Mouse (Mus musculus) testis, adult 2 months (tissue): ENCODE results near the gene Rpn1. TPM values are rescaled to one million over a fixed set of nuclear protein-coding genes. Genes with fewer than 3 reads are reported as not detected.

Experiments used
- H3K27ac ChIP-seq: fragments of 200-500 bp; 2 replicates; pipeline ENCODE4 v1.5.1; 2012; ENCODE audit warnings: low read depth, low read length; ENCODE audit not compliant: control insufficient read depth, insufficient read depth
- H3K27me3 ChIP-seq: fragments of 200-500 bp; 2 replicates; pipeline ENCODE4 v1.6.1; 2012; ENCODE audit warnings: mild to moderate bottlenecking, low read length, moderate library complexity; ENCODE audit not compliant: control insufficient read depth, insufficient read depth
- H3K36me3 ChIP-seq: fragments of 200-500 bp; 2 replicates; pipeline ENCODE4 v1.6.1; 2012; ENCODE audit warnings: mild to moderate bottlenecking, low read length; ENCODE audit not compliant: control insufficient read depth, insufficient read depth
- H3K4me1 ChIP-seq: fragments of 200-500 bp; 2 replicates; pipeline ENCODE4 v1.6.1; 2012; ENCODE audit warnings: low read length; ENCODE audit not compliant: control insufficient read depth, insufficient read depth
- H3K4me3 ChIP-seq: fragments of 200-500 bp; 2 replicates; pipeline ENCODE4 v1.5.1; 2012; ENCODE audit warnings: low read depth, mild to moderate bottlenecking, low read length, moderate library complexity, mixed read lengths; ENCODE audit not compliant: control insufficient read depth
- CTCF ChIP-seq: fragments of 200-500 bp; IDR thresholded peaks from 2 replicates; pipeline ENCODE4 v1.5.1; 2012; ENCODE audit warnings: low read depth, mild to moderate bottlenecking, inconsistent platforms, low read length, moderate library complexity; ENCODE audit not compliant: control insufficient read depth, insufficient read depth, insufficient replicate concordance
- POLR2A ChIP-seq: fragments of 200-500 bp; IDR thresholded peaks from 2 replicates; pipeline ENCODE4 v1.6.1; 2012; ENCODE audit warnings: low read depth, mild to moderate bottlenecking, inconsistent platforms, low read length, moderate library complexity; ENCODE audit not compliant: control insufficient read depth
- polyA plus RNA-seq: library from polyadenylated mRNA; depleted of rRNA; stranded (reverse); fragments of >200 nt; gene quantifications from 2 replicates; pipeline ENCODE4 v1.2.3, GENCODE M21; 2012

The Rpn1 gene
- polyA plus RNA-seq, 1 experiment, result 230 TPM

GRCm38 (mm10) chr6:88055663-88056062, 28.6 kb upstream of the Rpn1 start:
- Histone ChIP-seq H3K4me3 (no peak overlapping the region), H3K27ac (no peak overlapping the region), H3K4me1 (no peaks in the 10 kb centered on the region), H3K27me3 (no peaks in the 10 kb centered on the region), H3K36me3 (no peaks in the 10 kb centered on the region)
- TF ChIP-seq CTCF (no peak), POLR2A (no peak)

GRCm38 (mm10) chr6:88056866-88057265, 27.4 kb upstream of the Rpn1 start:
- H3K4me3 ChIP-seq, result no peak overlapping the region
- TF ChIP-seq CTCF (no peak), POLR2A (no peak)
- no peaks in the 10 kb centered on the region for H3K27me3 ChIP-seq
- H3K27ac ChIP-seq, result no peak overlapping the region
- H3K36me3 ChIP-seq, result no peaks in the 10 kb centered on the region
- no peaks in the 10 kb centered on the region for H3K4me1 ChIP-seq

GRCm38 (mm10) chr6:88059903-88060302, 24.4 kb upstream of the Rpn1 start:
- no peaks in the 10 kb centered on the region for H3K36me3 ChIP-seq
- TF ChIP-seq POLR2A (no peak), CTCF (no peak)
- H3K27me3 ChIP-seq, result no peaks in the 10 kb centered on the region
- no peak overlapping the region for H3K27ac ChIP-seq
- H3K4me1 ChIP-seq, result no peaks in the 10 kb centered on the region
- no peak overlapping the region for H3K4me3 ChIP-seq

GRCm38 (mm10) chr6:88060602-88061001, 23.7 kb upstream of the Rpn1 start:
- no peaks in the 10 kb centered on the region for H3K4me1 ChIP-seq
- no peak overlapping the region for H3K4me3 ChIP-seq
- no peaks in the 10 kb centered on the region for H3K27me3 ChIP-seq
- TF ChIP-seq POLR2A (no peak), CTCF (no peak)
- no peak overlapping the region for H3K27ac ChIP-seq
- no peaks in the 10 kb centered on the region for H3K36me3 ChIP-seq

GRCm38 (mm10) chr6:88061406-88061805, 22.9 kb upstream of the Rpn1 start:
- Histone ChIP-seq H3K27me3 (no peaks in the 10 kb centered on the region), H3K36me3 (no peaks in the 10 kb centered on the region), H3K4me3 (no peak overlapping the region), H3K4me1 (no peaks in the 10 kb centered on the region), H3K27ac (no peak overlapping the region)
- TF ChIP-seq CTCF, result no peak
- no peak for TF ChIP-seq POLR2A

- no peak overlapping the region for H3K4me3 ChIP-seq
- H3K36me3 ChIP-seq, result no peaks in the 10 kb centered on the region
- no peak overlapping the region for H3K27ac ChIP-seq
- H3K27me3 ChIP-seq, result no peaks in the 10 kb centered on the region
- no peaks in the 10 kb centered on the region for H3K4me1 ChIP-seq
- no peak for TF ChIP-seq POLR2A
- no peak for TF ChIP-seq CTCF
Observed at GRCm38 (mm10) chr6:88062398-88062797, 21.9 kb upstream of the Rpn1 start.

GRCm38 (mm10) chr6:88064072-88064642, 20.1 kb upstream of the Rpn1 start:
- H3K36me3 ChIP-seq, result no peaks in the 10 kb centered on the region
- H3K4me1 ChIP-seq, result no peaks in the 10 kb centered on the region
- H3K27ac ChIP-seq, result no peak overlapping the region
- H3K4me3 ChIP-seq, result no peak overlapping the region
- no peak for TF ChIP-seq POLR2A
- no peaks in the 10 kb centered on the region for H3K27me3 ChIP-seq

GRCm38 (mm10) chr6:88065116-88065515, 19.2 kb upstream of the Rpn1 start:
- no peaks in the 10 kb centered on the region for H3K36me3 ChIP-seq
- no peak overlapping the region for H3K4me3 ChIP-seq
- no peak for TF ChIP-seq CTCF
- no peak for TF ChIP-seq POLR2A
- H3K27me3 ChIP-seq, result no peaks in the 10 kb centered on the region
- H3K4me1 ChIP-seq, result no peaks in the 10 kb centered on the region
- H3K27ac ChIP-seq, result no peak overlapping the region
